Mouse (Mus musculus): ENCODE measurements at regions not wholly inside any gene's neighbourhood (a gene's known extent, or its start where the extent isn't known, plus 50 kb on each side); places are given as distances from the start of the nearest gene placed in this dataset.

- no peak for TF ChIP-seq CTCF (IDR thresholded peaks at IDR 0.05; ENCODE audit: low read depth, low read length)
- no peak for TF ChIP-seq GATA2 (IDR thresholded peaks at IDR 0.05; ENCODE audit: borderline replicate concordance, low read depth, low read length)
- no peak for TF ChIP-seq TAL1 (conservative IDR thresholded peaks at IDR 0.05; ENCODE audit: low read depth, low read length)
- no peak for TF ChIP-seq POLR2AphosphoS5 (IDR thresholded peaks at IDR 0.05; ENCODE audit: insufficient replicate concordance, low read depth, low read length)
Measured at GRCm38 (mm10) chr5:103335916-103336688, 88.9 kb upstream of the Ptpn13 start.

All from G1E (cell line).